Mouse (Mus musculus): ENCODE results near the gene Defb26.

GRCm38 (mm10) chr2:152498020-152498419, 13.5 kb downstream of the Defb26 start:
- TF ChIP-seq CTCF (IDR thresholded peaks at IDR 0.05; ENCODE audit: insufficient read depth, low read length): no peak
- no peak for TF ChIP-seq POLR2A (IDR thresholded peaks at IDR 0.05; ENCODE audit: borderline replicate concordance, extremely low read depth, low read depth, low read length)

All from lung, adult 2 months (tissue).